Mouse (Mus musculus): Measurements from ENCODE around the gene Ptprq.

DNA sequence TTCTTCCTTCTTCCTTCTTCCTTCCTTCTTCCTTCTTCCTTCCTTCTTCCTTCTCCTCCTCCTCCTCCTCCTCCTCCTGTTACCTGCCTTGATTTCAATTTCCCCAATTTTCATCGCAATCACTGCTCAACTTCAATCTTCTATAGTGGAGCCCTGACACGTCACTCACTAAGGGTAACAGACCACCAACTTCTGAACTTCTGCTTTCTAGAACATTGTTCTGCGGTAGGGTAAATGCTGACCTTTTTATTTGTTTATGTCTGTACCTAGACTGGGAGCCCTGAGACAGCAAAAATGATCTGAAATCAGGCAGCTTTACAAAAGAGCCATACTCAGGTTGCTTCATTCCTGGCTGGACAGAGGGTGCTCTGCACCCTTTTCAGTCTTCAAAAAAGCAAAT, 33.6 kb upstream of the Ptprq start:
- TF ChIP-seq CTCF (IDR thresholded peaks at IDR 0.05; ENCODE audit: borderline replicate concordance, extremely low read depth, insufficient read depth, insufficient read length), result no peak
- TF ChIP-seq POLR2A (IDR thresholded peaks at IDR 0.05; ENCODE audit: borderline replicate concordance, extremely low read depth, insufficient read depth, insufficient read length, poor library complexity, severe bottlenecking), result no peak
